In the genomic region with DNA sequence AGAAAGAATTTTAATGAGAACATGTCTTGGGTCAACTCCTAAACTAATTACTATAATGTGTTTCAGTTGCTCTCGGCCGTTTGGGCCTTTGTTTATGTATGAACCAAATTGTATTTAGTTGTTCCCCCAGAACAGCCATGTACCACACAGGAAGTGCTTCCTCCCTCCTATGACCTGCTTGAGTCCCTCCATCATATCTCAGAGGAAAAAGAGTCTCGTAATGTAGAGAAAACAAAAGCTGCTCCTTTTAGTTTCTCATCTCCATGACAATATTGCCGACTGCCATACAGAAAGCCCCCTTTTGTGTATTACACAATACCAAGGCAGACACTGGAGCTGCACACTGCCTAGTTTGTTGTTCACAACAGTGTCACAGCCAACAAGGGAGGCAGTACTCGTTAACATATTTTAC, we compare ENCODE assay signal across 14 mouse cellular contexts. TPM values are rescaled to one million over a fixed set of nuclear protein-coding genes. Genes with fewer than 3 reads are reported as not detected.
A peak's percentile ranks its signal among the peaks of the same experiment; 100 is the strongest.
DNase-seq lines count a peak whose midpoint lies in the region; ATAC-seq and TF ChIP-seq lines count a peak whose summit lies in the region.
"Had no signal": no experiment of that assay in that cellular context is flagged by ENCODE, and none has a peak within 500 bp of the region (broad histone marks: within the 10 kb centered on the region; RNA-seq: fewer than 3 reads in every experiment).

No protein-coding gene starts in this region.

- H3K9me3 ChIP-seq in kidney, postnatal 0 days (replicated peaks; ENCODE audit: low read length) = no peaks in the 10 kb centered on the region
- H3K9me3 ChIP-seq in forebrain, embryonic 15.5 days = no peaks in the 10 kb centered on the region
- H3K9me3 ChIP-seq: G1E; stomach, embryonic 15.5 days had no signal

- no peak for ATAC-seq in kidney, postnatal 0 days (replicated peaks; ENCODE audit: low FRiP score, low read depth)
- ATAC-seq in forebrain, embryonic 15.5 days (replicated peaks) = peak; percentile 46; the same call in 1 of the 2 replicates
- no peak for ATAC-seq in monocyte, adult 5-6 weeks (replicated peaks; ENCODE audit: insufficient number of reproducible peaks, low FRiP score, low TSS enrichment, poor library complexity, severe bottlenecking)

- H3K27me3 ChIP-seq in kidney, postnatal 0 days (ENCODE audit: insufficient read depth, low read length) = no peaks in the 10 kb centered on the region
- no peaks in the 10 kb centered on the region for H3K27me3 ChIP-seq in forebrain, embryonic 15.5 days
- H3K27me3 ChIP-seq: stomach, embryonic 15.5 days had no signal

- no peak overlapping the region for H3K4me3 ChIP-seq in kidney, postnatal 0 days (replicated peaks; ENCODE audit: low read depth, low read length)
- H3K4me3 ChIP-seq in forebrain, embryonic 15.5 days = no peak overlapping the region
- H3K4me3 ChIP-seq: stomach, embryonic 15.5 days had no signal

- peaks cover 9% of the 10 kb centered on the region; the same call in 1 of the 2 replicates for H3K4me1 ChIP-seq in kidney, postnatal 0 days (replicated peaks; ENCODE audit: insufficient read depth, low read length)
- peaks cover 45% of the 10 kb centered on the region for H3K4me1 ChIP-seq in forebrain, embryonic 15.5 days

- peak; percentile 24 for DNase-seq in embryo, embryonic 10.5 days (ENCODE audit: low spot score)
- DNase-seq in embryo, embryonic 11 days = no peak
- DNase-seq in kidney, postnatal 0 days (ENCODE audit: low spot score) = no peak
- no peak for DNase-seq in kidney, postnatal 25 days
- peak; percentile 5 for DNase-seq in R1 (ENCODE audit: low read depth, low spot score)
- no peak for DNase-seq in left cerebral cortex, adult 18-20 months (ENCODE audit: low spot score in 2 of 2)
- DNase-seq: adrenal gland, adult 2 months; heart, postnatal 4 days; kidney, adult 8-10 months had no signal

- no peak for TF ChIP-seq CTCF in kidney, postnatal 0 days (IDR thresholded peaks at IDR 0.05; ENCODE audit: low read depth)

- no peak overlapping the region for H3K4me2 ChIP-seq in kidney, postnatal 0 days (ENCODE audit: low read length)
- no peak overlapping the region for H3K4me2 ChIP-seq in forebrain, embryonic 15.5 days (replicated peaks)
- H3K4me2 ChIP-seq: stomach, embryonic 15.5 days had no signal

- no peak overlapping the region for H3K9ac ChIP-seq in kidney, postnatal 0 days (ENCODE audit: low read depth, low read length)
- H3K9ac ChIP-seq in forebrain, embryonic 15.5 days (replicated peaks) = no peak overlapping the region
- H3K9ac ChIP-seq: liver, embryonic 14.5 days; stomach, embryonic 15.5 days had no signal

- WGBS in kidney, postnatal 0 days = 46% methylated on average over 5 of the region's 5 CpGs
- 9% methylated on average over 5 of the region's 5 CpGs for WGBS in forebrain, embryonic 15.5 days

- no peaks in the 10 kb centered on the region for H3K36me3 ChIP-seq in kidney, postnatal 0 days (ENCODE audit: insufficient read depth, low read length)
- no peaks in the 10 kb centered on the region for H3K36me3 ChIP-seq in forebrain, embryonic 15.5 days
- H3K36me3 ChIP-seq: G1E; stomach, embryonic 15.5 days had no signal

- H3K27ac ChIP-seq in kidney, postnatal 0 days = peak overlapping the region; percentile 13; the same call in 1 of the 2 replicates
- H3K27ac ChIP-seq in forebrain, embryonic 15.5 days (replicated peaks) = 0 out of 2 replicates have a peak overlapping the region, but pooled peaks have one; percentile 0
- H3K27ac ChIP-seq: liver, embryonic 14.5 days; stomach, embryonic 15.5 days had no signal

RNA-seq across cellular contexts. Expression of a gene that starts 26.5 kb away (rescaled TPM):
- polyA plus RNA-seq in kidney, postnatal 0 days (2015; fragmentation: Nextera tagmentation; extraction: Ambion mirVana) = 98.4 and 105 TPM in 2 replicates
- polyA plus RNA-seq in forebrain, embryonic 15.5 days (2015; fragmentation: Nextera tagmentation; extraction: Ambion mirVana) = 132 and 134 TPM in 2 replicates
- total RNA-seq in left cerebral cortex, adult 18-20 months (2021) = 10 to 100 TPM; 22.1 to 29.1 TPM
- total RNA-seq in monocyte, adult 5-6 weeks (2017) = 25.1 to 30.3 TPM (median 28.9 TPM) in 3 replicates
- polyA plus RNA-seq: G1E had no signal

Comparison
In these comparisons a context has a peak if more than half of its experiments do, and no peak if none do; other contexts are left out.
1. DNase-seq: peak in embryo, embryonic 10.5 days (single experiment) and R1 (single experiment); none in embryo, embryonic 11 days (single experiment), kidney, postnatal 0 days (single experiment), kidney, postnatal 25 days (0 of 2) and left cerebral cortex, adult 18-20 months (0 of 2).